Mouse (Mus musculus) bone marrow, adult 2 months (tissue): ENCODE measurements around the gene Ugt1a5.

Experiments used
- CTCF ChIP-seq: fragments of 200-500 bp; IDR thresholded peaks from 2 replicates; pipeline ENCODE4 v1.5.1; 2011; ENCODE audit warnings: low read length, control low read depth; ENCODE audit not compliant: control insufficient read depth, insufficient read depth
- POLR2A ChIP-seq: fragments of 200-500 bp; IDR thresholded peaks from 2 replicates; pipeline ENCODE4 v1.6.1; 2011; ENCODE audit warnings: low read depth, mild to moderate bottlenecking, control low read depth, low read length, borderline replicate concordance; ENCODE audit not compliant: control insufficient read depth

- no peak for TF ChIP-seq POLR2A
- no peak for TF ChIP-seq CTCF
Measured at GRCm38 (mm10) chr1:88137264-88137663, 28.5 kb upstream of the Ugt1a5 start.
